Mouse (Mus musculus): Measurements from ENCODE around the gene Cacna1b.
A peak's percentile ranks its signal among the peaks of the same experiment; 100 is the strongest.

Cacna1b gene

DNA sequence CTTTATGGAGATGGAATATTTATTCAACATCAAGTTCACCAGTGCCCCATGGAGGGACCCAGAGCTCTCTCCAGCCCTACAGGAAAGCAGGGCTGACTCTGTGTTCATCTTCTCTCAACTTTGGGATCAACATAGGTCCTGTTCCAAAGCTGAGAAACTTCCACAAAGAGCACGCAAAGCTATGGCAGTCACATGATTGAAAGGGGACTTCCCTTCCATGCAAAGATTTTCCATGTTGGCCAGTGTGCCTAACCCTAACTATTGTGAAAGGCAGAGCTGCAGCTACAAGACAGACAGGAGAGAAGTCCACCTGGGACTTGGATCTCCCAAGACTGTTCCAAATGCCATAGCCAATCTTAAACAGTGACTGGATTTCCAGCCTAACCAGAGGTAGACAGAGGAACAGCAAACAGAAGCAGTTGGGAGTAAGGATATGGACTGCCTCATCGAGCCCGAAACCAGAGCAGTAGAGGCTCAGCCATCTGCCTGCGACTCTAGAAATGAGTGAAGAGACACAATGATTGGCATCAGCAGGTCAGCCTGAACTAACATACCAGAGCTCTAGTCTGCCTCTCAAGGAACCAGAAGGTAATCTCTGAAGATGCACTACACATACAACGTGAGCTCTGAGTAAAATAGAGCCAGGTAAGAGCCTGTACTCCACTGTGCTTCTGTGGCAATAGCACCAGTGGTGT lies 116.4 kb downstream of the Cacna1b start:
- no peak for DNase-seq

DNA sequence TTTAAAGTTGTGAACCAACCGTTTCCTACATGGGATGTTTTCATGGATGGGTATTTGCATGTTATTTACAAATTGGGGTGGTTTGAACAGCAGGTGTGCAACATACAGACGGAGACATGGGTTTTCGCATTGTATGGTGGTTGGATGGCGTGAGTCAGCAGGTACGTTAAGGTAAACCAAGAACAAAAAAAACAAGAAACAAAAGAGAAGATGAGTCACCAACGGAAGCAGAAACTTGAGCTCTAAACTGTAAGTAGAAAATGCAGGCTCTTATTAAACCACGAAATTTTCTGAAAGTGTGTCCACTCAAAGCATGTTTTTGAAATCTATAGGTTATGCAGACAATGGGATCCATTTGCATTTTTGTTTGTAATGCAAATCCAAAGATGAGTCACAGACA lies 120.1 kb downstream of the Cacna1b start:
- DNase-seq, result no peak

- no peak for DNase-seq
Observed at GRCm38 (mm10) chr2:24638102-24638954, 124.6 kb downstream of the Cacna1b start.

GRCm38 (mm10) chr2:24633645-24634044 lies 129.3 kb downstream of the Cacna1b start:
- no peak for DNase-seq

- DNase-seq, result no peak
Observed at GRCm38 (mm10) chr2:24617141-24617540, 145.8 kb downstream of the Cacna1b start.

- no peak for DNase-seq
Observed at GRCm38 (mm10) chr2:24609789-24610188, 153.2 kb downstream of the Cacna1b start.

- no peak for DNase-seq
Observed at GRCm38 (mm10) chr2:24608765-24609138, 154.2 kb downstream of the Cacna1b start.

- no peak for DNase-seq
Observed at GRCm38 (mm10) chr2:24607905-24608764, 154.8 kb downstream of the Cacna1b start.

DNA sequence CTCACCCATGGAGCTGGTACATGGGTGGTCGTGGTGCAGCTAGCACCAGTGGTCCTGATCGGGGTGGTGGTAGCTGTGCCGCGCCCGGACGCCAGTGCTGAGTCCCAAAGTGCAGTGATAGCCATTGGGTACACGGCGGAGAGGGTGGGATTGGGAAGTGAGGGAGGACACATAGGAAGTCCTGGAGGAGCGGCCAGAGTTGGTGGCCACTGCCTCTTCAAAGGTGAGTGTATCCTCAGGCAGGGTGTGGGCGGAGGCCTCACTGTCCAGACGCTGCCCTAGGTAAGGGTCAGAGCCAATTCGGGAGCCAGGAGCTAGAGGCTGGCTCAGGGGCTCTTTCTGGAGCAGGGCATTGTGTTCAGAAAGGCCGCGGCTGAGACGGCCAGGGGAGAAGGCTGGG lies 156.4 kb downstream of the Cacna1b start:
- DNase-seq, result no peak

DNA sequence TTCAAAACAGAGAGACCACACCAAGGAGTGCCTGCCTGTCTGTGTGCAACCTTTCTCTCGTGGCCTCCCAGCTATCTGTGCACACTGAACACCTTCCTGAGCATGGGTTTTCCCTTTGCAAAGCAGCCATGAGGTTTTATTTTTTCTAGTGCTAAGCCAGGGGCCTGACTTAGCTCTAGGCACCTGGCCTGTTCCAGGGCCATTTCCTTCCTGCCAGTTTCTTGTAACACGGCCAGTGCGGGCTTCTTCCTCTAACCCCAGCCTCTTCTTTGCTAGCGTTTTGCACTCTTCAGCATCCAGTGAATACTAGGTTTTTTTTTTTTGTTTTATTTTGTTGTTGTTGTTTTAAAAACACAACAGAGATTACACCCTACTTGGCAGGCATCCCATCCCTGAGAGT lies 157.9 kb downstream of the Cacna1b start:
- no peak for DNase-seq

DNA sequence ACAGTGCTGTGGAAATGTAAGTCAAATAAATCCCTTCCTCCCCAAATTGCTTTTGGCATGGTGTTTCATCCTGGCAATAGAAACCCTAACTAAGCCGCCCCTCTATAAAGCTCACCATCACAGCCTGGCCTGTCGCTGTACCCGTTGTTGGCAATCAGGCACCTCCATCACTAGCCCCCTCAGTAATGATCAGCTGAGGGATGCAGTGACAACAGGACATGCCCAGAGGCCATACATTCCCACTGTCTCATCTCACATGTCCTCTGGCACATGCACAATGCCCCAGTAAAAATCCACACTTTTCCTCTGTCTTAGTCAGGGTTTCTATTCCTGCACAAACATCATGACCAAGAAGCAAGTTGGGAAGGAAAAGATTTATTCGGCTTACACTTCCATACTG lies 173.5 kb downstream of the Cacna1b start:
- no peak for DNase-seq

- no peak for DNase-seq
Observed at GRCm38 (mm10) chr2:24587999-24588398, 175.0 kb downstream of the Cacna1b start.

- DNase-seq, result peak in 1 of 2 experiments; percentile 31
Observed at GRCm38 (mm10) chr2:24574616-24575015, 188.3 kb downstream of the Cacna1b start.

- DNase-seq, result peak in 1 of 2 experiments; percentile 11
Observed at GRCm38 (mm10) chr2:24570917-24571316, 192.0 kb downstream of the Cacna1b start.

- DNase-seq, result no peak
Observed at GRCm38 (mm10) chr2:24568555-24568954, 194.4 kb downstream of the Cacna1b start.

DNA sequence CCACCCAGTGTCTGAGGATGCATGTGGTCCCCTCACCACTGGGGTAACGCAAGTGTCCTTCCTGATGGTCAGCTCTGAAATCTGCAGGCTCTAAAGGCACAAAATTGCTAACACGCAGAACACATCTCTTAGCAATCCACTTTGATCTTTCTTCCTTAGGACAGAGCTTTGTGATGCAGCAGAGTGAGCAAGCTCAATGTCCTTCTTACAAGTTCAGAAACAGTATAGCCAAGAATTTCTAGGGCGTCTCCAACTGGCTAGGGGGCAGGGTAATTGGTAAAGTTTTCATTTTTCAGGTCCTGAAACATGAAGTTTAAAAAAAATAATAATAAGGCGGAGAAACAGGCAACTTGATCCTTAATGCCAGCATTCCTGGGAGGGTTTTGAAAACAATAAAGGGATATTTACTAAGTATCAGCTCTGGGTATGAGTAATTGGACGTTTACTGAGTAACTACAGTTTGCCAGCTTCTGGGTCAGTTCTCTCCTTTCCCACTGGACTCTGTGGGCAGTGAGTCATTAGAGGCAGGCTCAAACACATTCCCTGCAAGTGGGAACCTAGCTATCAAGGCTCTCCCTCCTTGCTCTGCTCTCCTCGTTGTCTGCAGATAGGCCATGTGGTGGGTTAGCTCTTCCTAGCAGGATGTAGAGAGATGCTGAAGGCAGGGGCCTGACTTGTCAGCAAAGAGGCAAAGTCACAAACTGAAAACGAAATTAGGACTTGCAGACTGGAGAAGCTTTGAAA lies 200.2 kb downstream of the Cacna1b start:
- DNase-seq, result no peak

GRCm38 (mm10) chr2:24561946-24562345 lies 201.0 kb downstream of the Cacna1b start:
- DNase-seq, result no peak

GRCm38 (mm10) chr2:24560201-24560600 lies 202.8 kb downstream of the Cacna1b start:
- no peak for DNase-seq

DNA sequence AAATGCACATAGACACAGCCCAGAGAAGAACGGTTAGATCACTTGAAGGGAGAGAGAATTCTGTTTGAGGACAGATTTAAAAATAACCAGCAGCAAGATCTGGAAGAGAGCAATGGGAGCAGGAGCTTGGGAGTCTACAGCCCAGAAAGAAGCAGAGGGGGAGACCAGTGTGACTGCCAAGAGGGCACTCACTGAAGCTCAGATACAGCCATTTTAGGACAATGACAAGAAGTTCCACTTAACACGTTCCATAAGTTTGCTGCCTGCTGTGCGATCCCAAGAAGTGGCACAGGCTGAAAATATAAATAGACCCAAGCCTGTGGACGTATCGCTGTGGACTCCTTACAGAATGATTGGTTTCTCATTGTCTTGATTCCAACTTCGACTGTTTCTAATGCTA lies 206.6 kb downstream of the Cacna1b start:
- no peak for DNase-seq

DNA sequence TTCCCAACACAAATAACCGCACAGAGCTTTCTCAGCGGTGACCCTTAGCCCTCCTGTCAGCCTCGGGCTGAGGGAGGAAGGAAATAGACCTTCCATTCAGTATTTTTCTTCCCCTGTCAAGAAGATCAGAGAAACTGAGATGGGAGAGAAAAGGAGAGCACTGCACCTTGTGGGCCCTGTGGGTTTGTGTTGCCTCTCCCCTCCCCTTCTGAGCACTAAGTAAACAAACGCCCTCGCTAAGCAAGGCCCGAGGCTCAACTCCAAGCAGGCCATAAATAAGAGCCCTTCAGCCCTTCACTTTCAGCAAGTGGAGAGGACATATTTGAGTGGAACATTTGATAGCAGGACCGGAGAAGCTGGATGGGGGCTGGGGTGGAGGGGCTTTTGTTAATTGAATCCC lies 209.0 kb downstream of the Cacna1b start:
- no peak for DNase-seq

Measured in spleen, adult 18-20 months (tissue).